Mouse (Mus musculus) intestine, embryonic 15.5 days (tissue): ENCODE results near the gene Mypop. TPM values are rescaled to one million over a fixed set of nuclear protein-coding genes. Genes with fewer than 3 reads are reported as not detected.

Experiments used
- ATAC-seq: fragments of 200-750 bp; cut with Nextera tagmentation; 2 replicates; pipeline ENCODE4 v1.8.0; 2017; ENCODE audit warnings: moderate TSS enrichment, moderate library complexity
- H3K27ac ChIP-seq: fragments of 300-500 bp; sonication (generic); 2 replicates; pipeline ENCODE4 v1.5.1; 2015; ENCODE audit warnings: mild to moderate bottlenecking, inconsistent platforms
- H3K27me3 ChIP-seq: fragments of 300-500 bp; sonication (generic); replicated peaks from 2 replicates; pipeline ENCODE4 v1.6.1; 2015; ENCODE audit warnings: inconsistent platforms
- H3K36me3 ChIP-seq: fragments of 300-500 bp; sonication (generic); 2 replicates; pipeline ENCODE4 v1.6.1; 2015; ENCODE audit warnings: inconsistent platforms
- H3K4me1 ChIP-seq: fragments of 300-500 bp; sonication (generic); replicated peaks from 2 replicates; pipeline ENCODE4 v1.6.1; 2015; ENCODE audit warnings: inconsistent platforms
- H3K4me2 ChIP-seq: fragments of 300-500 bp; sonication (generic); replicated peaks from 2 replicates; pipeline ENCODE4 v1.6.1; 2015; ENCODE audit warnings: mild to moderate bottlenecking, inconsistent platforms
- H3K4me3 ChIP-seq: fragments of 300-500 bp; sonication (generic); replicated peaks from 2 replicates; pipeline ENCODE4 v1.5.1; 2015; ENCODE audit warnings: inconsistent platforms
- H3K9ac ChIP-seq: fragments of 300-500 bp; sonication (generic); 2 replicates; pipeline ENCODE4 v1.6.1; 2015; ENCODE audit warnings: inconsistent platforms
- H3K9me3 ChIP-seq: fragments of 300-500 bp; sonication (generic); 2 replicates; pipeline ENCODE4 v1.6.1; 2016; ENCODE audit warnings: inconsistent platforms
- whole genome bisulfite sequencing: fragments of 180-500 bp; shearing (Covaris S2); methylation state at CpG from one replicate; pipeline ENCODE4 v1.1.7; 2015; 5-methylcytosine and 5-hydroxymethylcytosine counted together
- polyA plus RNA-seq: library from polyadenylated mRNA; unstranded; fragments of >200 nt; fragmentation: Nextera tagmentation; extraction: Ambion mirVana; gene quantifications from 2 replicates; pipeline ENCODE4 v1.2.1, GENCODE M21; 2015

The Mypop gene
- polyA plus RNA-seq, result 2.5 and 2.9 TPM in 2 replicates

GRCm38 (mm10) chr7:18990601-18991295 is at the start of gene Mypop:
Gene Mypop (plus strand): TSS chr7:18991245.
- Histone ChIP-seq H3K27ac (peak within 1 kb of the TSS; percentile 54), H3K4me1 (peaks cover 11% of the 10 kb centered on the region), H3K27me3 (peaks cover 22% of the 10 kb centered on the region), H3K4me2 (peak within 1 kb of the TSS; percentile 93), H3K9ac (peak within 1 kb of the TSS; percentile 59), H3K4me3 (peak within 1 kb of the TSS; percentile 47), H3K9me3 (no peaks in the 10 kb centered on the region), H3K36me3 (no peaks in the 10 kb centered on the region)
- ATAC-seq, result peak; percentile 96
- WGBS, result under 1% methylated on average over 36 of the region's 37 CpGs

- WGBS, result 26% methylated on average over 1 of the region's 1 CpGs
- Histone ChIP-seq H3K36me3 (no peaks in the 10 kb centered on the region), H3K27me3 (no peaks in the 10 kb centered on the region; the same call in 1 of the 2 replicates), H3K27ac (no peak overlapping the region), H3K9ac (no peak overlapping the region), H3K4me2 (no peak overlapping the region), H3K4me1 (no peaks in the 10 kb centered on the region), H3K4me3 (no peak overlapping the region), H3K9me3 (no peaks in the 10 kb centered on the region)
- ATAC-seq, result no peak
Observed at GRCm38 (mm10) chr7:18942376-18942775, 48.7 kb upstream of the Mypop start.

GRCm38 (mm10) chr7:18942815-18943214 is 48.2 kb upstream of the Mypop start:
- no peaks in the 10 kb centered on the region for H3K4me1 ChIP-seq
- H3K9ac ChIP-seq, result no peak overlapping the region
- 57% methylated on average over 9 of the region's 9 CpGs for WGBS
- H3K27me3 ChIP-seq, result no peaks in the 10 kb centered on the region; the same call in 1 of the 2 replicates
- H3K4me2 ChIP-seq, result no peak overlapping the region
- no peaks in the 10 kb centered on the region for H3K9me3 ChIP-seq
- no peaks in the 10 kb centered on the region for H3K36me3 ChIP-seq
- H3K4me3 ChIP-seq, result no peak overlapping the region
- ATAC-seq, result no peak
- H3K27ac ChIP-seq, result no peak overlapping the region

GRCm38 (mm10) chr7:18948151-18948550 is 42.9 kb upstream of the Mypop start:
- Histone ChIP-seq H3K9ac (no peak overlapping the region), H3K36me3 (no peaks in the 10 kb centered on the region), H3K4me3 (no peak overlapping the region), H3K4me1 (no peaks in the 10 kb centered on the region), H3K4me2 (no peak overlapping the region), H3K9me3 (no peaks in the 10 kb centered on the region), H3K27me3 (peaks cover 4% of the 10 kb centered on the region; the same call in 1 of the 2 replicates), H3K27ac (no peak overlapping the region)
- 60% methylated on average over 6 of the region's 6 CpGs for WGBS
- ATAC-seq, result no peak

- 35% methylated on average over 12 of the region's 12 CpGs for WGBS
- Histone ChIP-seq H3K9me3 (no peaks in the 10 kb centered on the region), H3K36me3 (no peaks in the 10 kb centered on the region), H3K27ac (no peak overlapping the region), H3K4me3 (no peak overlapping the region), H3K4me2 (no peak overlapping the region), H3K27me3 (peaks cover 4% of the 10 kb centered on the region; the same call in 1 of the 2 replicates), H3K4me1 (no peaks in the 10 kb centered on the region), H3K9ac (no peak overlapping the region)
- ATAC-seq, result no peak
Observed at GRCm38 (mm10) chr7:18949781-18950522, 41.1 kb upstream of the Mypop start.

- Histone ChIP-seq H3K27ac (no peak overlapping the region), H3K4me1 (no peaks in the 10 kb centered on the region), H3K4me3 (no peak overlapping the region), H3K9me3 (no peaks in the 10 kb centered on the region), H3K9ac (no peak overlapping the region), H3K36me3 (no peaks in the 10 kb centered on the region), H3K4me2 (no peak overlapping the region), H3K27me3 (peaks cover 4% of the 10 kb centered on the region; the same call in 1 of the 2 replicates)
- 23% methylated on average over 18 of the region's 18 CpGs for WGBS
- ATAC-seq, result no peak
Observed at GRCm38 (mm10) chr7:18950523-18951315, 40.3 kb upstream of the Mypop start.

- Histone ChIP-seq H3K36me3 (no peaks in the 10 kb centered on the region), H3K4me3 (no peak overlapping the region), H3K4me2 (no peak overlapping the region), H3K27ac (no peak overlapping the region), H3K9ac (no peak overlapping the region), H3K4me1 (no peaks in the 10 kb centered on the region), H3K9me3 (no peaks in the 10 kb centered on the region), H3K27me3 (peaks cover 6% of the 10 kb centered on the region)
- 19% methylated on average over 15 of the region's 15 CpGs for WGBS
- ATAC-seq, result no peak
Observed at GRCm38 (mm10) chr7:18951397-18951796, 39.6 kb upstream of the Mypop start.

GRCm38 (mm10) chr7:18957569-18958383 is 33.3 kb upstream of the Mypop start:
- peak overlapping the region; percentile 99 for H3K4me2 ChIP-seq
- H3K4me1 ChIP-seq, result peaks cover 17% of the 10 kb centered on the region
- peak; percentile 89 for ATAC-seq
- H3K27me3 ChIP-seq, result peaks cover 60% of the 10 kb centered on the region
- WGBS, result under 1% methylated on average over 82 of the region's 107 CpGs
- H3K36me3 ChIP-seq, result no peaks in the 10 kb centered on the region
- no peaks in the 10 kb centered on the region for H3K9me3 ChIP-seq
- H3K4me3 ChIP-seq, result peak overlapping the region; percentile 68
- H3K9ac ChIP-seq, result peak overlapping the region; percentile 73
- no peak overlapping the region for H3K27ac ChIP-seq

GRCm38 (mm10) chr7:18958384-18958766 is 32.7 kb upstream of the Mypop start:
- H3K9me3 ChIP-seq, result no peaks in the 10 kb centered on the region
- peak overlapping the region; percentile 68 for H3K4me3 ChIP-seq
- 2% methylated on average over 21 of the region's 21 CpGs for WGBS
- peaks cover 66% of the 10 kb centered on the region for H3K27me3 ChIP-seq
- peaks cover 22% of the 10 kb centered on the region for H3K4me1 ChIP-seq
- peak; percentile 35 for ATAC-seq
- no peak overlapping the region for H3K27ac ChIP-seq
- peak overlapping the region; percentile 73 for H3K9ac ChIP-seq
- no peaks in the 10 kb centered on the region for H3K36me3 ChIP-seq
- peak overlapping the region; percentile 99 for H3K4me2 ChIP-seq

- H3K4me1 ChIP-seq, result peaks cover 23% of the 10 kb centered on the region
- H3K36me3 ChIP-seq, result no peaks in the 10 kb centered on the region
- H3K27me3 ChIP-seq, result peaks cover 74% of the 10 kb centered on the region
- no peak overlapping the region for H3K4me3 ChIP-seq
- H3K9me3 ChIP-seq, result no peaks in the 10 kb centered on the region
- H3K4me2 ChIP-seq, result no peak overlapping the region
- H3K27ac ChIP-seq, result no peak overlapping the region
- WGBS, result 53% methylated on average over 8 of the region's 8 CpGs
- no peak overlapping the region for H3K9ac ChIP-seq
- ATAC-seq, result no peak
Observed at GRCm38 (mm10) chr7:18959446-18959845, 31.6 kb upstream of the Mypop start.

- H3K4me3 ChIP-seq, result 0 out of 2 replicates have a peak overlapping the region, but pooled peaks have one; percentile 5
- H3K36me3 ChIP-seq, result no peaks in the 10 kb centered on the region
- H3K9ac ChIP-seq, result peak overlapping the region; percentile 4; the same call in 1 of the 2 replicates
- H3K9me3 ChIP-seq, result no peaks in the 10 kb centered on the region
- no peak for ATAC-seq
- peaks cover 78% of the 10 kb centered on the region for H3K27me3 ChIP-seq
- H3K27ac ChIP-seq, result no peak overlapping the region
- 2% methylated on average over 17 of the region's 17 CpGs for WGBS
- peak overlapping the region; percentile 50 for H3K4me2 ChIP-seq
- H3K4me1 ChIP-seq, result peaks cover 21% of the 10 kb centered on the region
Observed at GRCm38 (mm10) chr7:18962171-18962792, 28.8 kb upstream of the Mypop start.
